Mouse (Mus musculus) CH12.LX (cell line): ENCODE measurements around the gene Fam19a1. TPM values are rescaled to one million over a fixed set of nuclear protein-coding genes. Genes with fewer than 3 reads are reported as not detected.

Experiments used
- DNase-seq: peaks from one replicate; pipeline ENCODE4 v3.0.0-alpha.2; 2013; ENCODE audit errors: extremely low read depth
- H3K27ac ChIP-seq: 2 replicates; pipeline ENCODE4 v1.5.1; 2012; ENCODE audit warnings: low read depth, mild to moderate bottlenecking, control low read depth, moderate library complexity; ENCODE audit not compliant: insufficient read depth
- H3K27me3 ChIP-seq: replicated peaks from 2 replicates; pipeline ENCODE3; 2012; ENCODE audit warnings: inconsistent platforms
- H3K36me3 ChIP-seq, 2 experiments: replicated peaks in 1 of 2; 2 replicates each; pipeline versions ENCODE3 to v1.6.1; 2012; ENCODE audit warnings: inconsistent platforms in 1 of 2, low read length in 1 of 2, mild to moderate bottlenecking in 1 of 2, mixed read lengths in 1 of 2, moderate library complexity in 1 of 2; ENCODE audit not compliant: control insufficient read depth in 1 of 2, insufficient read depth in 1 of 2
- H3K4me1 ChIP-seq, 2 experiments: 2 replicates each; pipeline ENCODE4 v1.6.1; 2012; ENCODE audit warnings: inconsistent platforms in 1 of 2, moderate library complexity in 1 of 2; ENCODE audit not compliant: insufficient read depth in 2 of 2, control insufficient read depth in 1 of 2
- H3K4me2 ChIP-seq: 2 replicates; pipeline ENCODE4 v1.6.1; 2012; ENCODE audit warnings: low read depth, mild to moderate bottlenecking, control low read depth; ENCODE audit not compliant: poor library complexity, insufficient read depth, severe bottlenecking
- H3K4me3 ChIP-seq, 3 experiments: fragments of 150-350 bp in 1 of 3; sonication (generic) in 1 of 3; replicated peaks in 1 of 3; 2 replicates each; pipeline versions ENCODE3 to v1.5.1; 2011 to 2012; ENCODE audit warnings: low read depth in 2 of 3, low read length in 2 of 3, mild to moderate bottlenecking in 2 of 3, moderate library complexity in 2 of 3, control low read depth in 1 of 3, improper control_type of control experiment in 1 of 3, inconsistent platforms in 1 of 3, mixed read lengths in 1 of 3; ENCODE audit not compliant: poor library complexity in 1 of 3
- H3K79me2 ChIP-seq: replicated peaks from 2 replicates; pipeline ENCODE4 v1.6.1; 2012; ENCODE audit warnings: mild to moderate bottlenecking, moderate library complexity; ENCODE audit not compliant: control insufficient read depth, poor library complexity, insufficient read depth, severe bottlenecking; ENCODE audit errors: extremely low read depth
- H3K9ac ChIP-seq: 2 replicates; pipeline ENCODE4 v1.6.1; 2012; ENCODE audit warnings: low read depth, mild to moderate bottlenecking, control low read depth, moderate library complexity; ENCODE audit not compliant: insufficient read depth
- H3K9me3 ChIP-seq: replicated peaks from 2 replicates; pipeline ENCODE3; 2012; ENCODE audit warnings: low read length, inconsistent platforms, mixed read lengths
- CHD1 ChIP-seq: IDR thresholded peaks from 2 replicates; pipeline ENCODE4 v1.6.1; 2012; ENCODE audit warnings: low read depth, low read length, improper control_type of control experiment, inconsistent platforms
- CHD2 ChIP-seq: IDR thresholded peaks from 2 replicates; pipeline ENCODE4 v1.6.1; 2011; ENCODE audit warnings: low read length, improper control_type of control experiment
- CTCF ChIP-seq, 2 experiments: IDR thresholded peaks in 1 of 2; conservative IDR thresholded peaks in 1 of 2; 2 replicates each; pipeline ENCODE4 v1.5.1; 2011 to 2012; ENCODE audit warnings: low read depth in 2 of 2, low read length in 2 of 2, improper control_type of control experiment in 1 of 2, inconsistent platforms in 1 of 2, mild to moderate bottlenecking in 1 of 2, moderate library complexity in 1 of 2
- ELF1 ChIP-seq: IDR thresholded peaks from 2 replicates; pipeline ENCODE4 v1.6.1; 2014; ENCODE audit warnings: low read depth, mild to moderate bottlenecking, inconsistent platforms, low read length, improper control_type of control experiment
- KAT2A ChIP-seq: IDR thresholded peaks from 2 replicates; pipeline ENCODE4 v1.6.1; 2012; ENCODE audit warnings: low read length, improper control_type of control experiment, inconsistent platforms; ENCODE audit not compliant: insufficient replicate concordance
- MXI1 ChIP-seq: IDR thresholded peaks from 2 replicates; pipeline ENCODE4 v1.6.1; 2011; ENCODE audit warnings: mild to moderate bottlenecking, low read depth, low read length, improper control_type of control experiment
- MYC ChIP-seq: IDR thresholded peaks from 2 replicates; pipeline ENCODE4 v1.6.1; 2011; ENCODE audit warnings: low read depth, mild to moderate bottlenecking, improper control_type of control experiment, low read length
- NRF1 ChIP-seq: IDR thresholded peaks from 2 replicates; pipeline ENCODE4 v1.6.1; 2014; ENCODE audit warnings: low read depth, mild to moderate bottlenecking, inconsistent platforms, low read length, improper control_type of control experiment, moderate library complexity
- POLR2A ChIP-seq: IDR thresholded peaks from 2 replicates; pipeline ENCODE4 v1.6.1; 2011; ENCODE audit warnings: low read depth, mild to moderate bottlenecking, improper control_type of control experiment, low read length
- RAD21 ChIP-seq: IDR thresholded peaks from 2 replicates; pipeline ENCODE4 v1.6.1; 2011; ENCODE audit warnings: low read depth, mild to moderate bottlenecking, low read length, improper control_type of control experiment, moderate library complexity
- UBTF ChIP-seq: IDR thresholded peaks from 2 replicates; pipeline ENCODE4 v1.6.1; 2012; ENCODE audit warnings: low read depth, mild to moderate bottlenecking, inconsistent platforms, low read length, improper control_type of control experiment, moderate library complexity
- USF1 ChIP-seq: IDR thresholded peaks from 2 replicates; pipeline ENCODE4 v1.6.1; 2014; ENCODE audit warnings: low read depth, mild to moderate bottlenecking, inconsistent platforms, low read length, improper control_type of control experiment
- USF2 ChIP-seq: conservative IDR thresholded peaks from 2 replicates; pipeline ENCODE4 v1.6.1; 2011; ENCODE audit warnings: low read depth, low read length, improper control_type of control experiment
- ZC3H11A ChIP-seq: IDR thresholded peaks from 2 replicates; pipeline ENCODE4 v1.6.1; 2012; ENCODE audit warnings: low read depth, mild to moderate bottlenecking, inconsistent platforms, low read length, improper control_type of control experiment
- ZMIZ1 ChIP-seq: IDR thresholded peaks from 2 replicates; pipeline ENCODE4 v1.6.1; 2012; ENCODE audit warnings: low read depth, mild to moderate bottlenecking, inconsistent platforms, low read length, improper control_type of control experiment
- dilution Hi-C: fragments of 300-500 bp; cut with MboI; formaldehyde crosslinking; loops from 2 replicates; pipeline ENCODE4 v1.14.3; 2020; ENCODE audit warnings: low sequenced_read_pairs; ENCODE audit not compliant: extremely low pct_unique_long_range_greater_than_20kb, extremely low pct_ligation_motif_present
- in situ Hi-C: fragments of 300-500 bp; cut with MboI; formaldehyde crosslinking; loops from 3 replicates; pipeline ENCODE4 v1.14.3; 2019; ENCODE audit warnings: low sequenced_read_pairs, low pct_ligation_motif_present, low pct_unique_long_range_greater_than_20kb, mixed read lengths
- polyA plus RNA-seq: library from polyadenylated mRNA; unstranded; fragments of >175 nt; gene quantifications from 2 replicates; pipeline ENCODE4 v1.2.1, GENCODE M21; 2012; ENCODE audit warnings: low read depth; ENCODE audit not compliant: insufficient read length
- total RNA-seq, 2 experiments: library from RNA; depleted of rRNA; stranded (reverse); fragments of 300-350 nt in 1 of 2; fragments of >200 nt in 1 of 2; gene quantifications; 2 replicates each; pipeline ENCODE4 v1.2.3; 2012 to 2014

The Fam19a1 gene
- total and polyA plus RNA-seq, 3 experiments = 0.08 TPM; not detected in 2

- no peak for TF ChIP-seq CHD2
- no peak for TF ChIP-seq KAT2A
- TF ChIP-seq CTCF (conservative IDR thresholded peaks at IDR 0.05 in 1 of 2, IDR thresholded peaks at IDR 0.05 in 1 of 2; ENCODE audit: low read depth in 2 of 2, low read length in 2 of 2) = no peak
- no peak for TF ChIP-seq ZMIZ1
Observed at GRCm38 (mm10) chr6:96111656-96112055, 1.3 kb upstream of the Fam19a1 start (continued).

DNA sequence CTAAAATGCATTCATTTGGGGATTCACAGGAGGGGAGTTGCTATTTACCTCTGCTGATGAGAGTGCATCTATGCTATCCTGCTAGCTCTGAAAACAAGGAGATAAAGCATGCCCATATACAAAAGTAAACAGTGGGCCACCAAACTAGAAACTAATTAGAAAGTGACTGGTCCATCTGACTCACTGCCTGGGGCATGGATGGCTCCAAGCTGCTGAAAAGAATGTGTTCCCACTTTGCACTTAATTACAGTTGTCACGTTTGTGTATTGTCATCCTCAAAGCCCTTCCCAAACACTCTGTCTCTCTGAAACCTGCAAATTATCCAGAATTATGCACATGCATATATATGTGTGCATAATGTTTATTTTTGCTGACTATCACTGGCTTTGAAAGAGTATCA, 1.2 kb downstream of the Fam19a1 start:
- in situ Hi-C loops = no loop called here
- dilution Hi-C loops = no loop called here
- no peak overlapping the region for H3K4me3 ChIP-seq
- DNase-seq = no peak
- H3K79me2 ChIP-seq = no peaks in the 10 kb centered on the region
- no peaks in the 10 kb centered on the region for H3K36me3 ChIP-seq
- no peak overlapping the region for H3K27ac ChIP-seq
- TF ChIP-seq USF1 (no peak), MXI1 (no peak), RAD21 (no peak), POLR2A (no peak), UBTF (no peak), ELF1 (no peak), MYC (no peak), KAT2A (no peak)
- H3K9me3 ChIP-seq = peaks cover 20% of the 10 kb centered on the region
- no peaks in the 10 kb centered on the region for H3K4me1 ChIP-seq
- no peaks in the 10 kb centered on the region for H3K27me3 ChIP-seq
- no peak overlapping the region for H3K4me2 ChIP-seq
- no peak overlapping the region for H3K9ac ChIP-seq

- H3K27me3 ChIP-seq = no peaks in the 10 kb centered on the region
- H3K36me3 ChIP-seq = no peaks in the 10 kb centered on the region
- no peaks in the 10 kb centered on the region for H3K4me1 ChIP-seq
- no peak overlapping the region for H3K4me2 ChIP-seq
- H3K27ac ChIP-seq = no peak overlapping the region
- peak; percentile 26 for DNase-seq
- peaks cover 18% of the 10 kb centered on the region for H3K9me3 ChIP-seq
- dilution Hi-C loops = no loop called here
- H3K9ac ChIP-seq = no peak overlapping the region
- H3K4me3 ChIP-seq = peak overlapping the region in 1 of 3 experiments; percentile 13
- TF ChIP-seq RAD21 (no peak), CHD1 (no peak), USF2 (no peak), POLR2A (no peak), ZC3H11A (no peak), KAT2A (no peak), NRF1 (no peak)
- H3K79me2 ChIP-seq = no peaks in the 10 kb centered on the region
- in situ Hi-C loops = no loop called here
Observed at GRCm38 (mm10) chr6:96116148-96116533, 3.2 kb downstream of the Fam19a1 start.
